Mouse (Mus musculus) liver, embryonic 14.5 days (tissue): ENCODE measurements around the gene H2-Oa.

Experiments used
- CTCF ChIP-seq: IDR thresholded peaks from 2 replicates; pipeline ENCODE4 v1.5.1; 2016; ENCODE audit warnings: antibody characterized with exemption, low read depth, control low read depth
- EP300 ChIP-seq: IDR thresholded peaks from 2 replicates; pipeline ENCODE4 v1.6.1; 2016; ENCODE audit warnings: antibody characterized with exemption, low read depth

DNA sequence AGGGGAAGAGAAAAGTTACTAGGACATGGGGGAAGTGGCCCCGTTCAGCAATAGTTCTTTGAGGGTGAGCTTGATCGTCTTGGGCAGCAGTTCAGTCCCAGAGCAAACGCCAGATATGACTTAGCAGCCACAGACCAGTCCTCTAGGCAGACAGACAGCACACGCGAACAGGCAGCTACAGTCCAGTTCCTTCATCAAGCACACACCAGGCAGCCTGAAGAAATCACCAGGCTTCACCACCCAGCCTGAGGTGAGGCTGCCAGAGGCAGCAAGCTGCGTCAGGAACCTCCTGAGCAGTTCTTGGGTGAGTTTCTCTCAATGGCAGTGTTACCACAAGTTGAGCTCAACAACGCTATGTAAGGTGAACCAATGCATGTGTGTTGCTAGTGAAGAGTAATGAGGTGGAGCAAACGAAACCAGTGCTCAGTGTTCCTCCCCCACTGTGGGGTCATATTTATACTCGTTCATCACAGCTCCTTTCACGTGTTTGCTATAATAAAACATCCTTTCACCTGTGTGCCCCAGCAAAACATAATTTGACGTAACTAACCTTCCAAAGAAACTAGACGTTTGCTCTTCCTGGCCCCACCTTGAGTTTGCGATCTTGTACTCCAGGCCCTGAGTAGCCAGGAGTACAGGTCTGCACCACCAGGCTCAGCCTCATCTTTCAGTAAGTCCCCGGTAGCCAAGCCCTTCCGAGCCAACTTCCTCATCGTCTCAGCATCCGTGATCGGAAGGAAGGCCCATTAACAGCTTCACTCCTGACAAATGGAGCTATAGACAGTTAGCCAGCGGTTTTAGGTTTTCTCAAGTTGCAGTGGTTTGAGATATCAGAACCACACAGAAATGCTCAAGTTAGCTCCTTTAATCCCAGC, 38.2 kb downstream of the H2-Oa start:
- no peak for TF ChIP-seq CTCF
- no peak for TF ChIP-seq EP300
